Mouse (Mus musculus) heart, adult 10 weeks (tissue): ENCODE results near the gene Yy1. TPM values are rescaled to one million over a fixed set of nuclear protein-coding genes. Genes with fewer than 3 reads are reported as not detected.

Source experiments
- polyA plus RNA-seq: library from polyadenylated mRNA; stranded (reverse); fragments of 350-450 nt; fragmentation: Illumina TruSeq; extraction: RNeasy Lipid Tissue Mini Kit (QIAGEN cat#74804); gene quantifications from one replicate; pipeline ENCODE4 v1.2.3, GENCODE M21; 2014; ENCODE audit warnings: low read depth, low replicate concordance

Gene Yy1
- 27.8 TPM for polyA plus RNA-seq

GRCm38 (mm10) chr12:108792546-108793452 lies at the start of gene Yy1:
Gene Yy1 (plus strand): TSS chr12:108792973.

DNA sequence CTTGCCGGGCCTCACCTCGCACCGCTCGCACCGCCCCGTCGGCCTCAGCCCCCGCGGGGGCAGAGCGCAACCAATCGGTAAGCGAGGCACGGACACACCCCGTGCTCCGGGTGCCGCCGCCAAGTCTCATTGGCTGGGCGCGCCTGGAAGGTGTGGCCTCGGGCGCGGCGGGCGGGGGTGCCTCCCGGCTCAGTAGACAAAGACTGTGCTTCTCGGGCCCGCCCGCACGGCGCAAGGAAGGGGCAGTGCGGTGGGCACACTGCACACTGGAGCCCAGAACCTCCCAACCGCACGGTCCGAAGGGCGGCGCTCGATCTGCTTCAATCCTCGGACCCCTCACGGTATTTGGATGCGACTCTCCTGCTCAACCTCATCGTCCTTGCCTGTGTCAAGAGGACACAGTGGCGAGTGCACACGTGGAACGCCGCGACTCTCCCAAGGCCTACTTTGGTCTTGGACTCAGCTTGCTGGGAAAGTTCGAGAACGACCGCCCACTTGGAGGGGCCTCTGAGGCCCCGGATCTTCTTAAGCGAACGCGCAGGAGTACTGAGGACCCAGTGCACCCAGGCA lies 43.2 kb downstream of the Yy1 start, which contains the start of the genes Slc25a29 and Slc25a47:
Gene Slc25a29 (minus strand): TSS at position 44 of the 570 bp plus-strand sequence.
Gene Slc25a47 (plus strand): TSS at position 207 of the 570 bp plus-strand sequence.

Other genes with a start within 250 kb of the Yy1 start
- 25.7 TPM for gene Evl, start 238.3 kb upstream of the Yy1 start, polyA plus RNA-seq
- gene Degs2, start 90.7 kb upstream of the Yy1 start, polyA plus RNA-seq: 0.26 TPM
- gene Slc25a29, start 42.9 kb downstream of the Yy1 start, polyA plus RNA-seq: 10.8 TPM
- 15.0 TPM for gene Slc25a47, start 43.1 kb downstream of the Yy1 start, polyA plus RNA-seq
- 7.3 TPM for gene Wdr25, start 100.7 kb downstream of the Yy1 start, polyA plus RNA-seq
- 33.8 TPM for gene Wars, start 101.2 kb downstream of the Yy1 start, polyA plus RNA-seq